Mouse (Mus musculus): ENCODE measurements around the gene Podxl. TPM values are rescaled to one million over a fixed set of nuclear protein-coding genes. Genes with fewer than 3 reads are reported as not detected.

The Podxl gene
- polyA plus RNA-seq, 1 experiment from 2014 or later, result 65.3 TPM

DNA sequence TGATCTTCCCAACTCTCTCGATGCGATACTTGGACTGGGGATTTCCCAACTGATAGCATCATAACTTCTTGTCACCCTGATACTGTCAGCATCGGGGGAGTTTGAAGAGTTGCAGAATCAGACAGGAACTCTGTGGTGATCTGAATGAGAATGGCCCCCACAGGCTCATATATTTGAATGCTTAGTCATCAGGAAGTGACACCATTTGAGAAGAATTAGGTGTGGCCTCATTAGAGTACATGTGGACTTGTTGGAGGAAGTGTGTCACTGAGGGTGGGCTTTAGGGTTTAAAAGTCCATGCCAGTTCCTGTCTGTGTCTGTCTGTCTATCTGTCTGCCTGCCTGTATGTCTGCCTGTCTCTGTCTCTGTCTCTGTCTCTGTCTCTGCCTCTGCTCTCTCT, 31.9 kb downstream of the Podxl start:
- Histone ChIP-seq H3K9ac (no peak overlapping the region), H3K27me3 (no peaks in the 10 kb centered on the region), H3K4me1 (no peaks in the 10 kb centered on the region), H3K4me3 (replicated peaks) (no peak overlapping the region), H3K27ac (no peak overlapping the region), H3K4me2 (no peak overlapping the region), H3K9me3 (replicated peaks) (no peaks in the 10 kb centered on the region), H3K36me3 (no peaks in the 10 kb centered on the region)
- ATAC-seq (replicated peaks; ENCODE audit: low FRiP score), result no peak
- WGBS, result 77% methylated on average over 3 of the region's 3 CpGs

DNA sequence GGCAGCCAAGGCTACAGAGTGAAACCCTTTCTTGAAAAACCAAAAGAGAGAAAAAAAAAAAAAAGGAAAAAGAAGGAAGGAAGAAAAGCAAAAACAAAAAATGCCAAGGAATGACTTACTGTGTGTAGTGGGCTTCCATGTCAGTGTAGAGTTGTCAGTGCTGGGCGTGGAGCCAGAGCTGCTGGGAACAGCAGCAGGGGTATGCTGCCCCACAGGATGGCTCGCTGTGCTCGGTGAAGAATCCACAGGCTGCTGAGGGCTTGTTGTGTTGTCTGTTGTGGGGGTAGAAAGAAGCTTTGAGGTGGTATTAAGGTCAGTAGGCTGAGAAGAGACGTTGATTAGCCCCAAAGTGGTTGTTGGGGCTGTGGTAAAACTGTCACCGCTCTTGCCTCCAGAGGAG, 35.4 kb downstream of the Podxl start:
- no peak overlapping the region for H3K4me3 ChIP-seq (replicated peaks)
- no peaks in the 10 kb centered on the region for H3K27me3 ChIP-seq
- H3K4me1 ChIP-seq, result no peaks in the 10 kb centered on the region
- ATAC-seq (replicated peaks; ENCODE audit: low FRiP score), result no peak
- H3K9ac ChIP-seq, result no peak overlapping the region
- no peak overlapping the region for H3K4me2 ChIP-seq
- peaks cover 2% of the 10 kb centered on the region; the same call in 1 of the 2 replicates for H3K36me3 ChIP-seq
- 74% methylated on average over 5 of the region's 5 CpGs for WGBS
- no peaks in the 10 kb centered on the region for H3K9me3 ChIP-seq (replicated peaks)
- H3K27ac ChIP-seq, result no peak overlapping the region

DNA sequence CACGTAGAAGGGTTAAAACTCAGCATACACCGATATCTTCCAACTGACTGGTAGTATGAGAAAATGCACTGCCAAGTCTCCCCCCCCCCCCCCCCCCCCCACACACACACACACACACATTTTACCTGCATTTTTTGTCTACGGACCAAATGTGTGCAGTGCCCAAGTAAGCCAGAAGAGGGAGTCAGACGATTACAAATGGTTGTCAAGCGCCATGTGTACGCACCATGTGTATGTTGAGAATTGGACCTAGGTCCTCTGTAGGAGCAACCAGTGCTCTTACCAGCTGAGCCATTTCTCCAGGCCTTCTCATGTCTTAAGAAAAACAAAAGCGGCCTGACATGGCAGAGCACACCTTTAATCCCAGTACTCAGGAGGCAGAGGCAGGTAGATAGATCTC, 35.9 kb downstream of the Podxl start:
- Histone ChIP-seq H3K4me1 (no peaks in the 10 kb centered on the region), H3K4me2 (no peak overlapping the region), H3K9me3 (replicated peaks) (no peaks in the 10 kb centered on the region), H3K9ac (no peak overlapping the region), H3K27me3 (no peaks in the 10 kb centered on the region), H3K4me3 (replicated peaks) (no peak overlapping the region), H3K27ac (no peak overlapping the region), H3K36me3 (peaks cover 2% of the 10 kb centered on the region; the same call in 1 of the 2 replicates)
- ATAC-seq (replicated peaks; ENCODE audit: low FRiP score), result no peak
- WGBS, result 69% methylated on average over 7 of the region's 7 CpGs

DNA sequence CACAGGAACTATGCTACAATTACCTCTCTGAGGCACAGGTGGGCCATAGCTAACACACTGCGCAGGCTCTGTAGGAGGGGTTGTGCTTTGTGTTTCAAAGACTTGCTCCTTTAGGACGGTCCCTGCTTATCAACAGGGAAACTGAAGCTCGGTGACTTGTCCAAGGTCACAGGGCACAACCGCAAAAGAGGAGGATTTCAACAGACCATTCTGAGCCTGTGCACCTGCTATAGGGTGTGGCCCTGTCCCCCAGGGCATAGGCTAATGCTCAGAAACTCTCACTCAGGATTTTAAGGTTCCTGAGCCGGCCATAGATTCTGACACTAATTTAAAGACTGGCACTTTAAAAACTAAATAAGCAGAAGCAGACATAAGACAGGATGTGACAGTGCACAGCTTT, 36.9 kb downstream of the Podxl start:
- 77% methylated on average over 5 of the region's 5 CpGs for WGBS
- H3K4me3 ChIP-seq (replicated peaks), result no peak overlapping the region
- no peaks in the 10 kb centered on the region for H3K27me3 ChIP-seq
- no peak overlapping the region for H3K27ac ChIP-seq
- H3K9me3 ChIP-seq (replicated peaks), result no peaks in the 10 kb centered on the region
- H3K4me2 ChIP-seq, result no peak overlapping the region
- ATAC-seq (replicated peaks; ENCODE audit: low FRiP score), result no peak
- peaks cover 2% of the 10 kb centered on the region; the same call in 1 of the 2 replicates for H3K36me3 ChIP-seq
- H3K9ac ChIP-seq, result no peak overlapping the region
- no peaks in the 10 kb centered on the region for H3K4me1 ChIP-seq

DNA sequence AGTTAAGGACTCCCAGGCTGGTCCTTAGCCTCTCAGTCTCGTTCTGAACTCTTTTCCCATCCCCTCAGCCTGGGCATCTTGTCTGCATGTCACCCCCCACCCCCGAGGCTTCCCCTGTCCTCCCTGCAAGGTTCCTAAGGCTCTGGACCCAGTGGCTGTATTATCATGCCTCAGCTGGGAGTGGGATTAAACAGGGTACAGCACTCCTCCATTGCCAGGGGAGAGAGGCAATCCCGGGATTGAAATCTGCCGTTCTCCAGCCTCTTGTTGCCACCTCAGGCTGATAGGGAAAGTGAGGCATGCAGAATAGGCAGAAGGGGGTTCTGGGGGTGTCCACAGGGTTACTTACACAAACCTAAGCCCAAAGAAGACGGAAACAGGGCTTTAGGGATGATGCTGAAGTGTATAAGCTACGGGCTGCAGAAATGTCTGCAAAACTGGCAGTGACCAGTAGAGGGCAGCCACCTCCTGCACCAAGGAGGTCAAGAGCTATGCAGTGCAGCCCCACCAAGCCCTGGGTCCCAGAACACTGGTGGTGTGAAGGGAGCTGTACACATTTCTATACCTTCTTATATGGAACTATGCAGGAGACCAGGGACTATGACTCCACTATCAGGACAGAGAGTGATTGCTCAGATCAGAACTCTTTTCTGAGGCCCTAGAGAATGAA, 38.4 kb downstream of the Podxl start:
- peaks cover 2% of the 10 kb centered on the region; the same call in 1 of the 2 replicates for H3K36me3 ChIP-seq
- no peak overlapping the region for H3K4me3 ChIP-seq (replicated peaks)
- H3K9ac ChIP-seq, result no peak overlapping the region
- no peak overlapping the region for H3K27ac ChIP-seq
- H3K4me2 ChIP-seq, result no peak overlapping the region
- H3K4me1 ChIP-seq, result no peaks in the 10 kb centered on the region
- WGBS, result 56% methylated on average over 6 of the region's 6 CpGs
- no peaks in the 10 kb centered on the region for H3K9me3 ChIP-seq (replicated peaks)
- H3K27me3 ChIP-seq, result no peaks in the 10 kb centered on the region
- no peak for ATAC-seq (replicated peaks; ENCODE audit: low FRiP score)

DNA sequence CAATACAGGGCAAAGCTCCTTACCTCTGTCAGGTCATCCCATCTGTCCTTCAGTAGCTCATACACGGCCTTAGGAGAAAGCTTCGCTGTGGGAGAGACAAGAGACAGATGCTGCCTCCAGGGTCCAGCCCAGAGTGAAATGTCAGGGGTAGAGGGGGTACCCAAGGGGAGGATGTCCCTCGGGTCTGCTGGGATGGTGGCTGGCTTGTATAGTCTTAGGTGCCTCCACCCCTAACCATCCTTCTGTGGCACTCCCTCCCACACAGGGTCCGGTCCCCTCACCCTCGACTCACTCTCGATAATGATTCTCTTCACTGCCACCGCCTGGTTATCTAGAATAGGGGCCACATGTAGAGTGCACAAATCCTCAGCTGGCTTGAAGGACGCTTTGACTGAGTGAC, 39.1 kb downstream of the Podxl start:
- Histone ChIP-seq H3K27ac (no peak overlapping the region), H3K27me3 (no peaks in the 10 kb centered on the region), H3K4me1 (no peaks in the 10 kb centered on the region), H3K9me3 (replicated peaks) (no peaks in the 10 kb centered on the region), H3K4me3 (replicated peaks) (no peak overlapping the region), H3K36me3 (peaks cover 2% of the 10 kb centered on the region; the same call in 1 of the 2 replicates), H3K4me2 (no peak overlapping the region), H3K9ac (no peak overlapping the region)
- no peak for ATAC-seq (replicated peaks; ENCODE audit: low FRiP score)
- 80% methylated on average over 8 of the region's 8 CpGs for WGBS

DNA sequence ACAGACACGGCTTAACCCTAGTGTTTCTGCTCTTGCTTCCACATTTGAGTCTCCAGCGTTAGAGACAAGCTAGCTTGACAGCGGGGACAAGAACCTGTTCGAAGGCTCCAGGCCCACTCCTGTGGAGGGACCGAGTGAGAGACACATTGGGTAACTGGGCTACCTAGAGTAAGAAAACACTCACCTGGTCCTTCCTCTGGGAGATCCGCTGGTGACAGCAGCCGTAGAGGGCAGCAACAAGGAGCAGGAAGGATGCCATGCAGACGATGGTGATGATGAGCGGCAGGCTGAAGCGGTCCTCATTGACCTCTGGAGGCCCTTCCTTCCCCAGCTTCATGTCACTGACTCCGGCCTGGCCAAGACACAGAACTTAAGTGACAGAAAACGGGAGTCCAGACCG, 39.7 kb downstream of the Podxl start:
- H3K4me3 ChIP-seq (replicated peaks), result no peak overlapping the region
- H3K4me2 ChIP-seq, result no peak overlapping the region
- H3K9me3 ChIP-seq (replicated peaks), result no peaks in the 10 kb centered on the region
- no peaks in the 10 kb centered on the region for H3K4me1 ChIP-seq
- H3K36me3 ChIP-seq, result peaks cover 3% of the 10 kb centered on the region
- ATAC-seq (replicated peaks; ENCODE audit: low FRiP score), result no peak
- 83% methylated on average over 13 of the region's 13 CpGs for WGBS
- H3K9ac ChIP-seq, result no peak overlapping the region
- H3K27ac ChIP-seq, result no peak overlapping the region
- H3K27me3 ChIP-seq, result no peaks in the 10 kb centered on the region

DNA sequence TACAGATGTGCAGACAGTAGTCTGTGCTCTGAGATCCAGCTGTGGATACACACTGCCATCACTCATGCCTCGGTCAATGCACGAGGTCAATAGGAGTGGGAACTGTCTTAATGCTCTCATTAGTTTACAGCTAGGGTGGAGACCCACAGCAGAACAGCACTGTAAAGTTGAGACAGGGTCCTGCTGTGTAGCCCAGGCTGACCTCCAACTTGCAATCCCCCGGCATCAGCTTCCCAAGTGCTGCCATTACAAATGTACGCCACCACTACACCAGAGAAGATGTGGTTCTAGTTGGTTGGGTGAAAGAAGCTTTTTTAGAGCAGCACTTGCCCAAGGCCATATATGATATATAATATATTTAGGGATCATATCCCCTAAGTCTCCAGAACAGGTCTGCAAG, 40.1 kb downstream of the Podxl start:
- no peaks in the 10 kb centered on the region for H3K9me3 ChIP-seq (replicated peaks)
- no peaks in the 10 kb centered on the region for H3K4me1 ChIP-seq
- H3K9ac ChIP-seq, result no peak overlapping the region
- no peak for ATAC-seq (replicated peaks; ENCODE audit: low FRiP score)
- peaks cover 6% of the 10 kb centered on the region for H3K36me3 ChIP-seq
- no peak overlapping the region for H3K4me2 ChIP-seq
- no peak overlapping the region for H3K4me3 ChIP-seq (replicated peaks)
- H3K27me3 ChIP-seq, result no peaks in the 10 kb centered on the region
- no peak overlapping the region for H3K27ac ChIP-seq
- 72% methylated on average over 4 of the region's 4 CpGs for WGBS

DNA sequence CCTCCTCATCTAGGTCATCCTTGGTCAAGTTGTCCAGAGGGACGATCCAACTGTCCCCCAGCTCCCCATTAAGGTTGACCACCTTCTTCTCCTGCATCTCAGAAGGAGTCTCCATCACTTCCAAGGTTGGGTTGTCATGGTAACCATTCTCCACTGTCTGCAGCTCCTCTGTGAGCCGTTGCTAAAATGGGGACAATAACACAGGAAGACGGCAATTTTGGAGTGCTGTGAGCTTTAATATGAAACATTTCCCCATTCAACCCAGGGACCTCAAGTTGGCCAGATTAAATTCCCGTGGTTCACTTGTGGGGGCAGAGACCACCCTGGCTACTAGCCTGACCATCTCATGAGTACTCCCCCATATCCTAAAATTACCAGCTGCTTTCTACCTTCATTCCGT, 40.7 kb downstream of the Podxl start:
- no peak overlapping the region for H3K4me3 ChIP-seq (replicated peaks)
- H3K4me1 ChIP-seq, result no peaks in the 10 kb centered on the region
- no peak for ATAC-seq (replicated peaks; ENCODE audit: low FRiP score)
- no peak overlapping the region for H3K4me2 ChIP-seq
- H3K9ac ChIP-seq, result no peak overlapping the region
- H3K27me3 ChIP-seq, result no peaks in the 10 kb centered on the region
- 60% methylated on average over 5 of the region's 5 CpGs for WGBS
- H3K27ac ChIP-seq, result no peak overlapping the region
- peaks cover 6% of the 10 kb centered on the region for H3K36me3 ChIP-seq
- no peaks in the 10 kb centered on the region for H3K9me3 ChIP-seq (replicated peaks)

DNA sequence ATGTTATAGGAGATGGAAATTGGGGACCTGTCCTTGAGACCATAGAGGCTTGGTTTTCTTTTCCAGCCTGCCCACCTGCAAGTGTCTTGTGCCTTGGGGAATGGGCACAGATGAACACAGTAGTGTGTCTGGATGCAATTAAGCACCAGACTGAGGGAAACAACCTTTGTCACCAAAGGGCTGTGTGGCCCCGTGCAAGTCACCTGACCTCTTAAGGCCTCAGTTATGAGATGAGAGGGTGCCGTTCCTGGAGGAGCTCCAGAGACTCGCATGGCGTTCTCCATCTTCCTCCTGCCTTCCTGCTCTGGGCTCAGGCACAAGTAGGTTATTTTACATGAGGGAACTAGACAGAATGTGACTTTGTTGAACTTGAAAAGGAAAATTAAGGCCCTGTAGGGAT, 41.3 kb downstream of the Podxl start:
- 91% methylated on average over 4 of the region's 4 CpGs for WGBS

DNA sequence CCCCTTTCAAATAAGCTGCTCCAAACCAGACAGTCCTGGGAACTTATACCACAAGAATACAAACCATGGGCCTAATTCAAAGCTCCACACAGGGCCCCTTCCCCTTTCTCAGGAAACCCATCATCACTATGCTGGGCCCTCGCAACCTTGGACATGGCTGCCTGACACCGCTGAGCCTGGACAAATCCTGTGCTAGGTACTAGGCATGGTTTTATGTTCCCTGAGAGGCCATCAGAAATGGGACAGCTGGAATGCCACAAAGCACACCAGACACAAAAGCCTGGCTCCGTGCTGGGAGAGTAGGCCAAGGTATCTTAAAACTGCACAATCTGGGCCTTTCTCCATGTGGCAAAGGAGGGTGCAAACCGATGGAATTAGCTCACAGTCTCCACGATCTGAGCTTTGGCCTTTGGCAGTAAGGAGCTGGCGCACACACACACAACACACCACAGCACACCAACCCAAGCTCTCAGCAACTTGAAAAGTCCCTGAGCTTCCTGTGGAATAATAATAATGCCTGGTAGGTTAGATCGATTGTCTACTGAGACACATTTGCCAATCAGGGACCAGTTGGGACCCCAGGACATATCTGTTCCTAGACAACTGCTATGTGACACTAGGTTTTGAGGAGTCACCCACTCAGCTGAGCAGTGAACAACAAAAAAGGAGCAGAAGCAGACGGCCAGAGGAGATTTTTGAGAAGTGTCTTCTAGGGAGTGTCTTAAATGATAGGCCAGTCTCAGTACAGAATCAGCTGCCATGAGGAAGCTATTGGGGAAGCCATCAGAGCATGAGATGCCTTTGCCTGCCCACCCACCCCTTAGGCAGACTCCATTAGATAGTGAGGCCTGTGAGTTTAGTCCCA, 42.1 kb downstream of the Podxl start:
- H3K4me2 ChIP-seq, result no peak overlapping the region
- no peak for ATAC-seq (replicated peaks; ENCODE audit: low FRiP score)
- H3K9me3 ChIP-seq (replicated peaks), result no peaks in the 10 kb centered on the region
- WGBS, result 82% methylated on average over 8 of the region's 8 CpGs
- no peak overlapping the region for H3K4me3 ChIP-seq (replicated peaks)
- no peak overlapping the region for H3K27ac ChIP-seq
- H3K27me3 ChIP-seq, result no peaks in the 10 kb centered on the region
- no peak overlapping the region for H3K9ac ChIP-seq
- H3K4me1 ChIP-seq, result no peaks in the 10 kb centered on the region; the same call in none of the 2 replicates
- H3K36me3 ChIP-seq, result peaks cover 6% of the 10 kb centered on the region

More for the DNA sequence above, 41.3 kb downstream of the Podxl start:
- Histone ChIP-seq H3K27ac (no peak overlapping the region), H3K4me3 (replicated peaks) (no peak overlapping the region), H3K9me3 (replicated peaks) (no peaks in the 10 kb centered on the region), H3K9ac (no peak overlapping the region), H3K36me3 (peaks cover 6% of the 10 kb centered on the region), H3K4me1 (no peaks in the 10 kb centered on the region; the same call in none of the 2 replicates), H3K27me3 (no peaks in the 10 kb centered on the region), H3K4me2 (no peak overlapping the region)
- ATAC-seq (replicated peaks; ENCODE audit: low FRiP score), result no peak

DNA sequence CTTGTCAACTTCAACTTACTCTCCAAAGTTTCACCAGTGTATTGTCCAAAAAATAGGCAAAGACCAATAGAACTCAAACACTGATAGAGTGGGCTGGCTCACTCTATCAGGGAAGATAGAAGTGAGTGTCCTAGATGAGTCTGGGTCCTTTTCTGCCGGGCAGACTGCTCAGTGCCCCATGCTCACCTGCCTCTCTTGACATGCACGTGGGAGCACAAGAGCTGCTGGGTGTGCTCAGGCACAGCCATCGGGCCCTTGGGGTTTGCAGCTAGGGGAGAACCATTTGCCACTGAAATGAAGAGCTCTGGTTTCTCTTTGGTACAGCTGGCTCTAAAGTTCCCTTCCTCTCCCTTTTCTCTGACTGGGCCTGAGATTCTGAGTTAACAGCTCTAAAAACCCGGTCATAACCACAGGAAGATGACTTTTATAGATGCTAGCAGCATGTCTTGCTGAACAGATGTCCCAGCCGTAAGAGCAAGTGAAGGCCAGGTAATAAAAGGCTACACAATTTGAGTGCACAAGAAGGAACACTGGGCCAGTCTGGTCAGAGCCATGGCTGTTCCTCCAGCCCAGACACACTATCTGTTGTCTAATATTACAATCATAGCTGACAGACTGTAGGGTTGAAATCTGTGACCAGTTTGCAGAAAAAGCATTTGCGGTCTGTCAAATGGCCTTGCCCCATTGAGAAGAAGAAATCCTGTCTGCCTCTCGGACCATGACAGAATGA, 43.1 kb downstream of the Podxl start:
- Histone ChIP-seq H3K27ac (no peak overlapping the region), H3K9me3 (replicated peaks) (no peaks in the 10 kb centered on the region), H3K4me1 (no peaks in the 10 kb centered on the region; the same call in none of the 2 replicates), H3K27me3 (no peaks in the 10 kb centered on the region), H3K4me3 (replicated peaks) (no peak overlapping the region), H3K4me2 (no peak overlapping the region), H3K36me3 (peaks cover 6% of the 10 kb centered on the region), H3K9ac (no peak overlapping the region)
- 50% methylated on average over 7 of the region's 7 CpGs for WGBS
- no peak for ATAC-seq (replicated peaks; ENCODE audit: low FRiP score)
